Mouse (Mus musculus) mesoderm, embryonic 11.5 days (tissue): ENCODE results near the gene 4933424G06Rik.

Experiments used
- DNase-seq: peaks from one replicate; pipeline ENCODE4 v3.0.0-alpha.2; 2012; ENCODE audit warnings: low read depth, low spot score

The 4933424G06Rik gene

GRCm38 (mm10) chr1:36769951-36770350 lies 60.0 kb downstream of the 4933424G06Rik start:
- DNase-seq, result no peak

GRCm38 (mm10) chr1:36770998-36771397 lies 61.0 kb downstream of the 4933424G06Rik start:
- DNase-seq, result peak; percentile 34

GRCm38 (mm10) chr1:36772198-36772934 lies 62.4 kb downstream of the 4933424G06Rik start:
- no peak for DNase-seq

GRCm38 (mm10) chr1:36780793-36781192 lies 70.8 kb downstream of the 4933424G06Rik start:
- DNase-seq, result no peak

- no peak for DNase-seq
Measured at GRCm38 (mm10) chr1:36782476-36782875, 72.5 kb downstream of the 4933424G06Rik start.

GRCm38 (mm10) chr1:36784365-36785134 lies 74.6 kb downstream of the 4933424G06Rik start:
- DNase-seq, result peak; percentile 83

- DNase-seq, result peak; percentile 47
Measured at GRCm38 (mm10) chr1:36785238-36785641, 75.3 kb downstream of the 4933424G06Rik start.

GRCm38 (mm10) chr1:36786377-36786776 lies 76.4 kb downstream of the 4933424G06Rik start:
- DNase-seq, result no peak

GRCm38 (mm10) chr1:36789416-36789815 lies 79.5 kb downstream of the 4933424G06Rik start:
- no peak for DNase-seq

GRCm38 (mm10) chr1:36796711-36797110 lies 86.8 kb downstream of the 4933424G06Rik start:
- no peak for DNase-seq

- no peak for DNase-seq
Measured at GRCm38 (mm10) chr1:36797481-36797880, 87.5 kb downstream of the 4933424G06Rik start.

- no peak for DNase-seq
Measured at GRCm38 (mm10) chr1:36800379-36801011, 90.5 kb downstream of the 4933424G06Rik start.

- DNase-seq, result no peak
Measured at GRCm38 (mm10) chr1:36804259-36804658, 94.3 kb downstream of the 4933424G06Rik start.

GRCm38 (mm10) chr1:36804833-36805232 lies 94.9 kb downstream of the 4933424G06Rik start:
- DNase-seq, result no peak

GRCm38 (mm10) chr1:36806181-36806905 lies 96.4 kb downstream of the 4933424G06Rik start:
- no peak for DNase-seq

- DNase-seq, result no peak
Measured at GRCm38 (mm10) chr1:36807086-36807485, 97.1 kb downstream of the 4933424G06Rik start.
